Mouse (Mus musculus): ENCODE results near the gene Dennd1c.

- TF ChIP-seq ZC3H11A (IDR thresholded peaks at IDR 0.05; ENCODE audit: low read depth, low read length) (no peak), EP300 (IDR thresholded peaks at IDR 0.05; ENCODE audit: low read depth in 1 of 2, low read length in 2 of 2) (no peak), POLR2A (IDR thresholded peaks at IDR 0.05; ENCODE audit: control insufficient read depth in 1 of 2, insufficient read depth in 1 of 2, low read depth in 1 of 2, low read length in 2 of 2, poor library complexity in 1 of 2) (no peak), E2F4 (IDR thresholded peaks at IDR 0.05; ENCODE audit: borderline replicate concordance, low read depth, low read length) (no peak), RAD21 (IDR thresholded peaks at IDR 0.05; ENCODE audit: low read depth, low read length) (no peak), ZKSCAN1 (IDR thresholded peaks at IDR 0.05; ENCODE audit: low read depth, low read length) (no peak), JUND (IDR thresholded peaks at IDR 0.05; ENCODE audit: low read depth, low read length) (no peak), NELFE (IDR thresholded peaks at IDR 0.05; ENCODE audit: low read depth, low read length) (no peak), TCF12 (IDR thresholded peaks at IDR 0.05; ENCODE audit: low read depth, low read length) (no peak), CTCF (IDR thresholded peaks at IDR 0.05 in 2 of 3, conservative IDR thresholded peaks at IDR 0.05 in 1 of 3; ENCODE audit: control insufficient read depth in 1 of 3, insufficient read depth in 1 of 3, low read depth in 2 of 3, low read length in 3 of 3, poor library complexity in 1 of 3, severe bottlenecking in 1 of 3) (no peak), ZMIZ1 (IDR thresholded peaks at IDR 0.05; ENCODE audit: low read depth, low read length) (no peak)
Observed at GRCm38 (mm10) chr17:57116801-57117200, 38.5 kb upstream of the Dennd1c start.

All from MEL (cell line).